Mouse (Mus musculus): ENCODE results near the gene Dhdds. TPM values are rescaled to one million over a fixed set of nuclear protein-coding genes. Genes with fewer than 3 reads are reported as not detected.

Gene Dhdds
- total RNA-seq, 1 experiment from 2014 or later, result 16.3 TPM

Other genes starting within 250 kb of the Dhdds start
- gene Arid1a, start 244.1 kb downstream of the Dhdds start, total RNA-seq (2017), result 30.6 to 80.8 TPM (median 34.0 TPM) in 3 replicates
- gene Rps6ka1, start 113.1 kb downstream of the Dhdds start, total RNA-seq (2017), result 122 to 151 TPM (median 138 TPM) in 3 replicates
- gene Hmgn2, start 32.3 kb downstream of the Dhdds start, total RNA-seq (2017), result 118 to 170 TPM (median 138 TPM) in 3 replicates
- 0.19 TPM in 1 of 3 replicates, not detected in the others for gene Lin28a, start 17.9 kb upstream of the Dhdds start, total RNA-seq (2017)
- 0.64 TPM in 1 of 3 replicates, not detected in the others for gene Zfp683, start 52.9 kb upstream of the Dhdds start, total RNA-seq (2017)
- 0.48 to 3.1 TPM (median 0.64 TPM) in 3 replicates for gene Crybg2, start 59.9 kb upstream of the Dhdds start, total RNA-seq (2017)
- 1,277 to 1,906 TPM (median 1,626 TPM) in 3 replicates for gene Cd52, start 94.2 kb upstream of the Dhdds start, total RNA-seq (2017)
- gene Ubxn11, start 101.7 kb upstream of the Dhdds start, total RNA-seq (2017), result 8.5 to 13.7 TPM (median 10.6 TPM) in 3 replicates
- gene Sh3bgrl3, start 127.9 kb upstream of the Dhdds start, total RNA-seq (2017), result 320 to 400 TPM (median 328 TPM) in 3 replicates
- gene Cep85, start 186.2 kb upstream of the Dhdds start, total RNA-seq (2017), result 21.6 to 36.1 TPM (median 24.2 TPM) in 3 replicates
- not detected in 3 replicates for gene Gm7534, start 202.1 kb upstream of the Dhdds start, total RNA-seq (2017)
- gene Catsper4, start 226.5 kb upstream of the Dhdds start, total RNA-seq (2017), result not detected in 3 replicates
- not detected in 3 replicates for gene Cnksr1, start 237.5 kb upstream of the Dhdds start, total RNA-seq (2017)
- gene E130218I03Rik, start 242.7 kb upstream of the Dhdds start, total RNA-seq (2017), result 1.4 TPM in 1 of 3 replicates, not detected in the others
- gene Zfp593, start 244.7 kb upstream of the Dhdds start, total RNA-seq (2017), result 2.8 to 8.7 TPM (median 6.0 TPM) in 3 replicates
- gene Gm30191, start 246.0 kb upstream of the Dhdds start, total RNA-seq (2017), result not detected in 3 replicates

Data from monocyte, adult 5-6 weeks (primary cell).